Mouse (Mus musculus): ENCODE measurements around the gene Ctnna2. TPM values are rescaled to one million over a fixed set of nuclear protein-coding genes. Genes with fewer than 3 reads are reported as not detected.

Gene Ctnna2
- polyA plus RNA-seq, 1 experiment from 2014 or later: 4.9 TPM

DNA sequence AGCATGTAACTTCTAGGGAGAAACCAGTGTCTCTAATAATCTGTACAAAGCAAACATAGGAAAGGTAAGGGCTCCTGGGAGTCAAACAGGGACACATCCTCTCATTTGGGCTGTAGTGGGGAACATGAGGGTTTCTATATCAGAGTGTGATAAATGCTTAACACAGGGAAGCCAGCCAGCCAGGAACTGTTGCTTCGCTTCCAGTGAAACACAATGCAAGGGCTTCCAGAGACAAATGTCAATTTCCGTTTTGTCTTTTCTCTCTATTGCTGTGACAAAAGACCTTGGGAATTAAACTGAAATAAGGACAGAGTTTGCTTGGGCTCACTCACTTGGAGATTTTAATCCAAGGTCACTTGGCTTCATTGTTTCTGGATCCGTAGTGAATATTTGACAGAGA lies 162.4 kb downstream of the Ctnna2 start:
- Histone ChIP-seq H3K36me3 (no peaks in the 10 kb centered on the region), H3K27me3 (no peaks in the 10 kb centered on the region), H3K9ac (no peak overlapping the region), H3K9me3 (replicated peaks) (no peaks in the 10 kb centered on the region), H3K4me2 (replicated peaks) (no peak overlapping the region), H3K4me3 (replicated peaks) (no peak overlapping the region), H3K27ac (replicated peaks) (no peak overlapping the region), H3K4me1 (no peaks in the 10 kb centered on the region)
- 76% methylated on average over 3 of the region's 3 CpGs for WGBS
- ATAC-seq (ENCODE audit: insufficient number of reproducible peaks, low FRiP score, low TSS enrichment, low read depth): no peak

DNA sequence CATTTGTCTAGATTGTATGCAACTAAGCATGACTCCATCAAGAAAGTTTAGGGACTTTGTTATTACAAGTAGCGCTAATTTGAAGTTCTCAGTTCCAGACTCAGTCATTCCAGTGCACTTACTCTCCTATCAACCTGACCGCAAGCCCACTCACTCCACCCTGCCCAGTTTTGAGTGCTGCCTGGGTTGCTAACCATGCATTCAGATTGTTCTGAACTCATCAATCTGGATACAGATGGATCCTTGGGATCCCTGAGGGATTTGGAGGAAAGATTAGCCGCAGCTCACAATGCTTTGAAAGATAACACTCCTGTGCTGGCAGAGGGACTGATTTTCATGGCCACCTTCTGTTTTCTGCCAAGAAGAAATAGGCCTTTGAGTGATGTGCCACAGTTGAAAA lies 168.5 kb downstream of the Ctnna2 start:
- Histone ChIP-seq H3K4me1 (no peaks in the 10 kb centered on the region), H3K9ac (no peak overlapping the region), H3K27me3 (no peaks in the 10 kb centered on the region), H3K4me3 (replicated peaks) (no peak overlapping the region), H3K27ac (replicated peaks) (no peak overlapping the region), H3K36me3 (no peaks in the 10 kb centered on the region), H3K9me3 (replicated peaks) (no peaks in the 10 kb centered on the region), H3K4me2 (replicated peaks) (no peak overlapping the region)
- 76% methylated on average over 3 of the region's 3 CpGs for WGBS
- no peak for ATAC-seq (ENCODE audit: insufficient number of reproducible peaks, low FRiP score, low TSS enrichment, low read depth)

DNA sequence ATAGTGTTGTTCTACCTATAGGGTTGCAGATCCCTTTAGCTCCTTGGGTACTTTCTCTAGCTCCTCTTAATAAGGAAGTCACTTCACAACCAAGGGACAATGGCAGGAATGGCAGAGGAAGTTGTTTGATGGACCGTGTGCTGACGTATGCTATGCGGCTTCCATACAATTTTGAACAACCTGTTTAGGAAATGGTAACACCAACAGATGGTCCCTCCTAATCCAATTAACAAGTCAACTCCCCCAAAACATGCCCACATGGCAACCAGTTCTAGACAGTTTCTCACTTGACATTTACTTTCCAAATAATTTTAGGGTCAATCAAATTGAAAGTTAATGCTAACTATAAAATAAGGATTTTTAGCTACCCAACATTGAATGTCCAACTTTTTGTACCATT lies 176.9 kb downstream of the Ctnna2 start:
- H3K4me2 ChIP-seq (replicated peaks): no peak overlapping the region
- no peaks in the 10 kb centered on the region for H3K36me3 ChIP-seq
- H3K9ac ChIP-seq: no peak overlapping the region
- H3K27me3 ChIP-seq: no peaks in the 10 kb centered on the region
- WGBS: 95% methylated on average over 3 of the region's 3 CpGs
- no peak overlapping the region for H3K27ac ChIP-seq (replicated peaks)
- H3K9me3 ChIP-seq (replicated peaks): no peaks in the 10 kb centered on the region
- no peaks in the 10 kb centered on the region for H3K4me1 ChIP-seq
- H3K4me3 ChIP-seq (replicated peaks): no peak overlapping the region
- no peak for ATAC-seq (ENCODE audit: insufficient number of reproducible peaks, low FRiP score, low TSS enrichment, low read depth)

DNA sequence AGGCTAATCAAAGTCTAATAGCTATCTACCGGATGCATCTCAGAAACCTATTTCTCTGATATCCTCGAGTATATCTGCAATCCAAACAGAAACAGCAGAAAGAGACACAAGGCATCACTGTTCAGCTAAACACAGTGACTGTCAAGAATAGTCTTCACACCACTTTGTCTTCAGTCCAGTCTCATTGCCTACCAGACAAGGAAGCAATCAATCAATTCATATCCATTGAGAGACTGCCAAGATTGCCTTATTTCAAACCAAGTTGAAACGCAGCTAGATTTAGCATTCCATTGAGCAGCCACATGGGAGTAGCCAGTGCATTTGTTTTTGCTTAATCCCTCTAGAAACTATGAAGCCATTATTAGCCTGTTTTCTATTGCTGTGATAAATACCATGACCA lies 196.2 kb downstream of the Ctnna2 start:
- ATAC-seq (ENCODE audit: insufficient number of reproducible peaks, low FRiP score, low TSS enrichment, low read depth): no peak
- no peaks in the 10 kb centered on the region for H3K27me3 ChIP-seq
- no peak overlapping the region for H3K9ac ChIP-seq
- no peaks in the 10 kb centered on the region for H3K4me1 ChIP-seq
- WGBS: 72% methylated on average over 3 of the region's 3 CpGs
- H3K36me3 ChIP-seq: no peaks in the 10 kb centered on the region
- H3K4me3 ChIP-seq (replicated peaks): no peak overlapping the region
- no peak overlapping the region for H3K4me2 ChIP-seq (replicated peaks)
- no peaks in the 10 kb centered on the region for H3K9me3 ChIP-seq (replicated peaks)
- H3K27ac ChIP-seq (replicated peaks): no peak overlapping the region

DNA sequence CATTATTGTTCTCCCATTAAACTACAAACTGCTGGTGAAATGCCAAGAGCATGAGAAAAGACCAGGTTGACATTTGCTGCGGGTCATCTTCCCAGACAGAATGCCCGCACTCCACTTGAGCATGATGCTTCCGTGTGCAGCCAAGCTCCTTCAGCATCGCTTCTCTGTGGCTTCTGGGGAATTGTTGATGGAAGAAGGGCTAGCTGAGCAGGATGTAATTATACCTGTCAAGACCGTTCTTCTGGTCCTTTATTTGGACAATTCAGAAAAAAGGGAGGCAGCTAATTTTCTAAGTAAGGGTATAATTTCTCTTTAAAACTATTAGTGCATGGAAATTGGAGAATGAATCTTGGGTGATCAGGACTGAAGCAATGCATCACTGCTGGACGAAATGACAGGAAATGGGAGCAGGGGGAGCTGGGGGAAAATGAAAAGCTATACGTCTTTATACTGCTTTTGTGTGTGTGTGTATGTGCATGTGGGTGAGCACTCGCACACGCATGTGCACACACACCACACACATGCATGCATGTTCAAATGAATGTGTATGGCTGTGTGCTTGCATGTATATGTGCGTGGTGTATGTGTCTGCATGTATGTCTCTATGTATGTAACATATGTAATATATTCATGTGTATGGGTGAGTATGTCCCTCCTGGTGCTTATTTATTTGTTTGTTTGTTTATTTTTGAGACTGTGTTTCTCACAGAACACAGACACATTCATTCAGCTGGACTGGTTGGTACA lies 211.0 kb downstream of the Ctnna2 start:
- no peak for ATAC-seq (ENCODE audit: insufficient number of reproducible peaks, low FRiP score, low TSS enrichment, low read depth)
- Histone ChIP-seq H3K9me3 (replicated peaks) (no peaks in the 10 kb centered on the region), H3K4me2 (replicated peaks) (no peak overlapping the region), H3K4me3 (replicated peaks) (no peak overlapping the region), H3K36me3 (no peaks in the 10 kb centered on the region), H3K4me1 (no peaks in the 10 kb centered on the region; the same call in 1 of the 2 replicates), H3K9ac (no peak overlapping the region), H3K27ac (replicated peaks) (no peak overlapping the region), H3K27me3 (no peaks in the 10 kb centered on the region)
- WGBS: 63% methylated on average over 10 of the region's 10 CpGs

DNA sequence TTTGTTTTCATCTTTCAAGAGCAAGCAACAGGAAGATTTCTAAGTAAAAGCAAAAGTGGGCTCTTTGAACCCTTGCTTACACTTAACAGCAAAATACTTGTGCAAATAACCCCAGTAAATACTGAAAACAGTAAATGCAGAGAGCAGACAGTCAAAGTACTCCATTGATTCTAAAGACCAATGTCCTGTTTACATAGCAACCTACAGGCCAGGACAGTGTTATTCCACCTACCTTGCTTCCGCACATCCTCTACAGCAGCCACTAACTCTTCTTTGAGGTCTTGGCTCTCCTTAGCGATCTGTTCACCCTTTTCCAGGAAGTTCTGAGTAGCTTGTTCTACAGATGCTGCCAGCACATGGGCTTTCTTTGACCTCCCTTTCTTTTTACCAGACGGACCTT lies 221.3 kb downstream of the Ctnna2 start:
- Histone ChIP-seq H3K4me2 (replicated peaks) (no peak overlapping the region), H3K9me3 (replicated peaks) (no peaks in the 10 kb centered on the region), H3K9ac (no peak overlapping the region), H3K4me3 (replicated peaks) (no peak overlapping the region), H3K27ac (replicated peaks) (no peak overlapping the region), H3K27me3 (no peaks in the 10 kb centered on the region), H3K4me1 (no peaks in the 10 kb centered on the region), H3K36me3 (no peaks in the 10 kb centered on the region)
- 79% methylated on average over 3 of the region's 3 CpGs for WGBS
- no peak for ATAC-seq (ENCODE audit: insufficient number of reproducible peaks, low FRiP score, low TSS enrichment, low read depth)

DNA sequence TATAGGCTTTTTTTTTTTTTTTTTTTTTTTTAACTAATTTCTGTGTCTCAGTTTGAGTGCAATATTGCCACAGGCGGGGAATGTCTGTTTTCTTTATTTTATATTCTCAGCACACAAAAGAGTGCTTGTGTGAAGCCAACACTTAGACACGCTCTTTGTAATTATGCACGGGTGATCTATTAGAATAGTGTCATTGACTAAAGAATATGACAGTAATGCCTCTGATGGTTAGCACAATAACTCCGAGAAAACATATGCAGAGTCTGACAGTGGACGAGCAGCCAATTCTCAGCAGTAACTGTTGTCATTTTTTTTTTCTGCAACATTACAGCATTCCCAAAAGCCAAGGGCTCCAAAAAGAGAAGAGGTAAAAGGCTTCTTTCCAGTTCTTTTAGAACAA lies 234.1 kb downstream of the Ctnna2 start:
- Histone ChIP-seq H3K4me3 (replicated peaks) (no peak overlapping the region), H3K27ac (replicated peaks) (no peak overlapping the region), H3K4me2 (replicated peaks) (no peak overlapping the region), H3K27me3 (no peaks in the 10 kb centered on the region), H3K9ac (no peak overlapping the region), H3K9me3 (replicated peaks) (no peaks in the 10 kb centered on the region), H3K36me3 (no peaks in the 10 kb centered on the region), H3K4me1 (no peaks in the 10 kb centered on the region)
- ATAC-seq (ENCODE audit: insufficient number of reproducible peaks, low FRiP score, low TSS enrichment, low read depth): no peak
- WGBS: 42% methylated on average over 5 of the region's 5 CpGs

DNA sequence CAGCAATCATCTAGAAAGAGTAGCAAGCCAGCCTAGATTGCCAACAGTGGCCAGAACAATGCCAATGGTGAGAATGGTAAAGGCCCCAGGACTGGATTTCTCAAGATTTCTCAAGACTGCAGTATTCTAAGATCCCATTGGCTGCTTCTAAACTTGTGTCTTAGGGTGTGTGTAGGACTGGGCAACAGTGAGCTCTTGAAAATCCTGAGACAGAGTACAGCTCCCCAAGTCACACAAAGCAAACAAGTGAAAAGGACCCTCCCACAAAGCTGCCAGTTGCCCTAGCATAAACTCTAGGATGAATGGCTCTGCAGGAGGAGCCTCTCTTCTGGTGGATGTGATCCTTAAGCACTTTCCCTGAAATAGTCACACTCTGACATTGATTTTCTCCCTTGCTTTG lies 235.8 kb downstream of the Ctnna2 start:
- H3K4me1 ChIP-seq: no peaks in the 10 kb centered on the region
- H3K27me3 ChIP-seq: no peaks in the 10 kb centered on the region
- ATAC-seq (ENCODE audit: insufficient number of reproducible peaks, low FRiP score, low TSS enrichment, low read depth): no peak

DNA sequence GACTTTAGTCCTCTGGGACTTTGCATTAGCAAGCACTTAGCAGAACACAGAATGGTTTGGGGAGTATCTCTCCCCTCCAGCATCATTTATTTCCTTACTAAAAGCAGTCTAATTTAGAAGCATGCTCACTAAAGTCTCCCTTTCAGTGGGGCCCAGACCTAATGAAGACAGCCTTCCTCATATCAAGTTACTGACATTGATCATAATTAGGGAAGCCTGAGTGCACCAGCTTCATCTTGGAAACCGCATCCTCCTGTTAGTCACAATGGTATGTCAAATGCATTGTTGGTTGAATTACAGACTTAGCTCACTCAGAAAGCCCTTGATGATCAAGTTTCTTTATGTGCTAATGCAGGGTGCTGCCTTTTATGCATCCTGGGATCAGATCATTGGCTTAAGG lies 236.5 kb downstream of the Ctnna2 start:
- WGBS: 22% methylated on average over 1 of the region's 1 CpGs
- no peaks in the 10 kb centered on the region for H3K9me3 ChIP-seq (replicated peaks)
- no peak overlapping the region for H3K4me3 ChIP-seq (replicated peaks)
- H3K36me3 ChIP-seq: no peaks in the 10 kb centered on the region
- H3K27me3 ChIP-seq: no peaks in the 10 kb centered on the region
- H3K27ac ChIP-seq (replicated peaks): no peak overlapping the region
- no peaks in the 10 kb centered on the region for H3K4me1 ChIP-seq
- H3K4me2 ChIP-seq (replicated peaks): no peak overlapping the region
- ATAC-seq (ENCODE audit: insufficient number of reproducible peaks, low FRiP score, low TSS enrichment, low read depth): no peak
- H3K9ac ChIP-seq: no peak overlapping the region

More for the DNA sequence above, 235.8 kb downstream of the Ctnna2 start:
- no peaks in the 10 kb centered on the region for H3K36me3 ChIP-seq
- H3K9ac ChIP-seq: no peak overlapping the region
- no peak overlapping the region for H3K27ac ChIP-seq (replicated peaks)
- no peak overlapping the region for H3K4me2 ChIP-seq (replicated peaks)
- H3K4me3 ChIP-seq (replicated peaks): no peak overlapping the region
- no peaks in the 10 kb centered on the region for H3K9me3 ChIP-seq (replicated peaks)

DNA sequence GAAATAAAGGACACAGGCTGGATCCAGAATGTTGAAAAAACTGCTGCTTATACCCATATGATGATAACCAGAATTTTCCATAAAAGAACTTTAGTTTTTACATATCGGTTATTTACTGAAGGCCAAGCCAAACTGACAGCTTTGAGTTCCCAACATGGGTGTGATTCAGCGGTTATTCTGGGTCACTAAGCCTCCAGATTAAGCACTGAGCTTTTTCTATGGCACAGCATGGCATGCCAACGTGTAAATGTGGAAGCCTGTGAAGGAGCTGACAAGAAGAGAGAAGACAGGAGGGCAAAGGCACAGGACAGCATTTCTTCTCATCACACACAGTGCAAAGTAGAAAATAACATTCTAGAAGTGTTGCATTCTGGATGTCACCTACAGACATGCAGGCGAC lies 240.9 kb downstream of the Ctnna2 start:
- no peaks in the 10 kb centered on the region for H3K4me1 ChIP-seq
- no peak for ATAC-seq (ENCODE audit: insufficient number of reproducible peaks, low FRiP score, low TSS enrichment, low read depth)
- WGBS: 73% methylated on average over 4 of the region's 4 CpGs
- no peak overlapping the region for H3K4me3 ChIP-seq (replicated peaks)
- no peak overlapping the region for H3K27ac ChIP-seq (replicated peaks)
- H3K27me3 ChIP-seq: no peaks in the 10 kb centered on the region
- no peaks in the 10 kb centered on the region for H3K36me3 ChIP-seq
- H3K9ac ChIP-seq: no peak overlapping the region
- no peaks in the 10 kb centered on the region for H3K9me3 ChIP-seq (replicated peaks)
- H3K4me2 ChIP-seq (replicated peaks): no peak overlapping the region

DNA sequence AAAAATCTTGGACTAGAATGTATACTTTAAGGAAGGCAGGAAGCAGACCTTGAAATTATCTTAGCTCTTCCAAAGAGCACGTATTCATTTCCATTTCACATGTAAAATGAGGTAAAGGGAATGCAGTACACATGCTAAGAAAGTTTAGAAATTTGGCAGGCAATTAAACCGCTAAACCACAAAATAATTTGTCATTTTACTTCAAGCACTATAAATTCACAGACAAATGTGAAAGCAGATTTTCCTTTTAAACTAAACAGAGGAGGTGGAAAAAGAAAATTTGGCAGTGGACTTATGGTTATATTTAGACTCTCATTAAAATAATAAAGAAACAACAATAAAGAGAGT lies 254.6 kb downstream of the Ctnna2 start:
- WGBS: 50% methylated on average over 2 of the region's 2 CpGs
- no peaks in the 10 kb centered on the region for H3K36me3 ChIP-seq
- ATAC-seq (ENCODE audit: insufficient number of reproducible peaks, low FRiP score, low TSS enrichment, low read depth): no peak

More for the DNA sequence above, 254.6 kb downstream of the Ctnna2 start:
- H3K4me3 ChIP-seq (replicated peaks): no peak overlapping the region
- no peak overlapping the region for H3K27ac ChIP-seq (replicated peaks)
- no peak overlapping the region for H3K4me2 ChIP-seq (replicated peaks)
- H3K4me1 ChIP-seq: peaks cover 6% of the 10 kb centered on the region; the same call in 1 of the 2 replicates
- H3K27me3 ChIP-seq: no peaks in the 10 kb centered on the region
- no peaks in the 10 kb centered on the region for H3K9me3 ChIP-seq (replicated peaks)
- H3K9ac ChIP-seq: no peak overlapping the region

Data from embryonic facial prominence, embryonic 15.5 days (tissue).